Mouse (Mus musculus): ENCODE measurements around the gene Zfp609. TPM values are rescaled to one million over a fixed set of nuclear protein-coding genes. Genes with fewer than 3 reads are reported as not detected.
A peak's percentile ranks its signal among the peaks of the same experiment; 100 is the strongest.
"Not testable (repeated sequence)": the region's sequence is repeated elsewhere in the genome, so short reads cannot be mapped to it uniquely, and the experiment has no call there.

The Zfp609 gene
- total RNA-seq, 2 experiments from 2014 or later, result 30.4 to 36.1 TPM

GRCm38 (mm10) chr9:65671431-65671931, 155.9 kb downstream of the Zfp609 start:
- peak; percentile 87 for DNase-seq

- no peak for DNase-seq
Measured at GRCm38 (mm10) chr9:65667701-65668100, 159.7 kb downstream of the Zfp609 start, which contains the start of gene Oaz2. Oaz2 (plus strand) TSS chr9:65668001.

- DNase-seq, result peak; percentile 83
Measured at GRCm38 (mm10) chr9:65666042-65666441, 161.3 kb downstream of the Zfp609 start.

GRCm38 (mm10) chr9:65664163-65664562, 163.2 kb downstream of the Zfp609 start:
- DNase-seq, result peak; percentile 83

- DNase-seq, result no peak
Measured at GRCm38 (mm10) chr9:65661493-65661892, 165.9 kb downstream of the Zfp609 start.

GRCm38 (mm10) chr9:65661029-65661428, 166.3 kb downstream of the Zfp609 start:
- no peak for DNase-seq

GRCm38 (mm10) chr9:65657218-65657617, 170.1 kb downstream of the Zfp609 start:
- DNase-seq, result peak; percentile 69

GRCm38 (mm10) chr9:65655540-65655939, 171.8 kb downstream of the Zfp609 start:
- DNase-seq, result no peak

GRCm38 (mm10) chr9:65654700-65655237, 172.6 kb downstream of the Zfp609 start:
- no peak for DNase-seq

- DNase-seq, result no peak
Measured at GRCm38 (mm10) chr9:65653741-65654140, 173.6 kb downstream of the Zfp609 start.

GRCm38 (mm10) chr9:65651957-65652356, 175.4 kb downstream of the Zfp609 start:
- not testable (repeated sequence) for DNase-seq

- DNase-seq, result no peak
Measured at GRCm38 (mm10) chr9:65649997-65650396, 177.4 kb downstream of the Zfp609 start.

- DNase-seq, result no peak
Measured at GRCm38 (mm10) chr9:65648730-65649129, 178.6 kb downstream of the Zfp609 start.

GRCm38 (mm10) chr9:65646782-65647181, 180.6 kb downstream of the Zfp609 start:
- no peak for DNase-seq

GRCm38 (mm10) chr9:65645984-65646383, 181.4 kb downstream of the Zfp609 start:
- no peak for DNase-seq

GRCm38 (mm10) chr9:65644960-65645359, 182.4 kb downstream of the Zfp609 start:
- peak; percentile 38 for DNase-seq

- DNase-seq, result no peak
Measured at GRCm38 (mm10) chr9:65642546-65642945, 184.8 kb downstream of the Zfp609 start.

Other genes with a start within 250 kb of the Zfp609 start
- gene Plekho2, start 247.5 kb downstream of the Zfp609 start, total RNA-seq (2021), result 10 to 100 TPM; 32.5 to 37.8 TPM
- 1 to 10 TPM; 2.0 to 3.3 TPM for gene Pif1, start 240.4 kb downstream of the Zfp609 start, total RNA-seq (2021)
- 10 to 100 TPM; 49.7 to 61.5 TPM for gene Rbpms2, start 197.9 kb downstream of the Zfp609 start, total RNA-seq (2021)
- 100 to 1,000 TPM; 148 to 194 TPM for gene Oaz2, start 159.6 kb downstream of the Zfp609 start, total RNA-seq (2021)
- 10 to 100 TPM; 18.0 to 21.8 TPM for gene Pclaf, start 62.7 kb upstream of the Zfp609 start, total RNA-seq (2021)
- gene Trip4, start 81.2 kb upstream of the Zfp609 start, total RNA-seq (2021), result 10 to 100 TPM; 28.0 to 32.3 TPM
- gene Csnk1g1, start 81.4 kb upstream of the Zfp609 start, total RNA-seq (2021), result 10 to 100 TPM; 15.7 to 24.2 TPM
- 100 to 1,000 TPM; 364 to 402 TPM for gene Ppib, start 232.7 kb upstream of the Zfp609 start, total RNA-seq (2021)
- 1 to 10 TPM in 1 of 2 experiments, under 1 TPM in 1; 0.66 to 1.9 TPM for gene Snx22, start 242.2 kb upstream of the Zfp609 start, total RNA-seq (2021)

Measured in adrenal gland, postnatal 10 days (tissue).